Mouse (Mus musculus) lung, adult 2 months (tissue): Measurements from ENCODE around the gene Smyd3.

Experiments used
- CTCF ChIP-seq: fragments of 200-500 bp; IDR thresholded peaks from 2 replicates; pipeline ENCODE4 v1.5.1; 2011; ENCODE audit warnings: mild to moderate bottlenecking, low read length, control low read depth; ENCODE audit not compliant: insufficient read depth
- POLR2A ChIP-seq: fragments of 200-500 bp; IDR thresholded peaks from 2 replicates; pipeline ENCODE4 v1.6.1; 2011; ENCODE audit warnings: low read depth, mild to moderate bottlenecking, control low read depth, low read length, borderline replicate concordance; ENCODE audit errors: extremely low read depth

DNA sequence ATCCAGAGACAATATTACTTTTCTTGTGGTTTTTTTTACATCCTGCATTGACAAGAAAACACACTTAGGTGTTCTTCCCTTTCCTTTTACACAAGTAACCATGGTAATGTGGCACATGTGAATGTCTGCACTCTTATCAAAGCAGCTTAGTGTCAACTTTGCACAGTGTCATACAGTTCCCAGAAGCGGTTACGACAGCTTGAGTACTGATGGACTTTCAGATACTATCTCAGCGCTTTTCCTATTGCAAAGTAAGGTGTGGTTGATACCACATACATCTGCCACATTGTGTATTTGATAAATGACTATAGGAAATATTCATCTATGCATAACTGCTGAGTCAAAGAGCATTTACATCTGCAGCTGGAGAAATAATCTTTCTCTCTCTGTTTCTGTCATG, 348.1 kb downstream of the Smyd3 start:
- TF ChIP-seq CTCF (no peak), POLR2A (no peak)
